Mouse (Mus musculus) small intestine, adult 2 months (tissue): ENCODE measurements around the gene Csmd2.

Experiments
- CTCF ChIP-seq: fragments of 200-500 bp; IDR thresholded peaks from 2 replicates; pipeline ENCODE4 v1.5.1; 2012; ENCODE audit warnings: low read depth, mild to moderate bottlenecking, control low read depth, inconsistent platforms, low read length, moderate library complexity, mixed read lengths; ENCODE audit not compliant: insufficient replicate concordance, insufficient read length; ENCODE audit errors: extremely low read depth
- POLR2A ChIP-seq: fragments of 200-500 bp; IDR thresholded peaks from 2 replicates; pipeline ENCODE4 v1.6.1; 2012; ENCODE audit warnings: low read depth, mild to moderate bottlenecking, control low read depth, inconsistent platforms, low read length, moderate library complexity

- TF ChIP-seq CTCF (no peak), POLR2A (no peak)
These were observed 111.9 kb downstream of the Csmd2 start for GRCm38 (mm10) chr4:128099515-128099914.
